ENCODE assay signal across 15 mouse cellular contexts in the genomic region with DNA sequence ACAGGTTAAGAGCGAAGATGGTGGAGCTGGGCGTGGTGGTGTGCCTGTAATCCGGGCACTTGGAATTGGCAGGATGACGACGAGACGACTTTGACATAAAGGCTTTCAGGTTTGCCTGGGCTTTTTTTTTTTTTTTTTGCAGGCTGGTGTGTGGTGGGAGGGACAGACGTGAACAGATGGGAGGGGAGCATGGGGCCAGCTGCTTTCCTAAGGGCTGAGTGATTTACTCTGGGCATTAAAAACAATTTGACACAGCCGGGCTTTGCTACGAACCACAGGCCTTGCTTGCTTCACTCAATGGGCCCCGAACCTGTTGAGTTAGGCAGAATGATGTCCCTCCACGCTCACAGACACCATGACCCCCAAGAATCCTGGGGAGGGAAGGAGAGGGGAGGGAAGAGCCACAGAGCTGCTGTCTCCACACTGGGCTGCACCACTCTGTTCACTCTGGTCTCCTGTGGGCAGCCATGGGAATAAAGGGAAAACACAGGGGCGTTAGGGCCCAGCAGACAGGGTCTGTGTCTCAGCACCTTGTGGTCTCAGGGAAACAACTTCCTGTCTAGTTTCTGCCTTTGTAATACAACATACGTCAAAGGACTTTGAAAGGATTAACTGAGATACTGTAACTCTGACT. TPM values are rescaled to one million over a fixed set of nuclear protein-coding genes. Genes with fewer than 3 reads are reported as not detected.
DNase-seq lines count a peak whose midpoint lies in the region; ATAC-seq and TF ChIP-seq lines count a peak whose summit lies in the region.
"Had no signal": no experiment of that assay in that cellular context is flagged by ENCODE, and none has a peak within 500 bp of the region (broad histone marks: within the 10 kb centered on the region; RNA-seq: fewer than 3 reads in every experiment).

No protein-coding gene starts in this region.

- no peaks in the 10 kb centered on the region for H3K36me3 ChIP-seq in intestine, embryonic 16.5 days (ENCODE audit: control insufficient read depth, insufficient read depth, low read length)
- H3K36me3 ChIP-seq in intestine, postnatal 0 days (ENCODE audit: control insufficient read depth, insufficient read depth): no peaks in the 10 kb centered on the region
- H3K36me3 ChIP-seq in embryonic facial prominence, embryonic 14.5 days (ENCODE audit: control insufficient read depth, insufficient read depth, low read length): no peaks in the 10 kb centered on the region
- H3K36me3 ChIP-seq in hindbrain, embryonic 13.5 days: no peaks in the 10 kb centered on the region
- H3K36me3 ChIP-seq in midbrain, embryonic 15.5 days (replicated peaks): no peaks in the 10 kb centered on the region
- H3K36me3 ChIP-seq: limb, embryonic 15.5 days; lung, embryonic 15.5 days had no signal

- no peak overlapping the region for H3K4me2 ChIP-seq in intestine, embryonic 16.5 days (ENCODE audit: low read depth, low read length)
- no peak overlapping the region for H3K4me2 ChIP-seq in intestine, postnatal 0 days (replicated peaks; ENCODE audit: low read depth)
- H3K4me2 ChIP-seq in embryonic facial prominence, embryonic 14.5 days (ENCODE audit: low read depth, low read length): no peak overlapping the region
- H3K4me2 ChIP-seq in hindbrain, embryonic 13.5 days: no peak overlapping the region
- no peak overlapping the region for H3K4me2 ChIP-seq in midbrain, embryonic 15.5 days
- H3K4me2 ChIP-seq: limb, embryonic 15.5 days; lung, embryonic 15.5 days had no signal

- WGBS in intestine, embryonic 16.5 days: 52% methylated on average over 13 of the region's 13 CpGs
- 64% methylated on average over 13 of the region's 13 CpGs for WGBS in intestine, postnatal 0 days
- WGBS in embryonic facial prominence, embryonic 14.5 days: 43% methylated on average over 13 of the region's 13 CpGs
- 33% methylated on average over 13 of the region's 13 CpGs for WGBS in hindbrain, embryonic 13.5 days
- 36% methylated on average over 13 of the region's 13 CpGs for WGBS in midbrain, embryonic 15.5 days

- no peaks in the 10 kb centered on the region for H3K9me3 ChIP-seq in intestine, embryonic 16.5 days (ENCODE audit: control insufficient read depth, low read length)
- no peaks in the 10 kb centered on the region for H3K9me3 ChIP-seq in intestine, postnatal 0 days (ENCODE audit: control insufficient read depth)
- H3K9me3 ChIP-seq in embryonic facial prominence, embryonic 14.5 days (ENCODE audit: control insufficient read depth, low read length): no peaks in the 10 kb centered on the region
- no peaks in the 10 kb centered on the region for H3K9me3 ChIP-seq in hindbrain, embryonic 13.5 days
- no peaks in the 10 kb centered on the region for H3K9me3 ChIP-seq in midbrain, embryonic 15.5 days
- H3K9me3 ChIP-seq: limb, embryonic 15.5 days; lung, embryonic 15.5 days had no signal

- H3K27me3 ChIP-seq in intestine, embryonic 16.5 days (replicated peaks; ENCODE audit: control insufficient read depth, insufficient read depth, low read length): no peaks in the 10 kb centered on the region
- H3K27me3 ChIP-seq in intestine, postnatal 0 days (replicated peaks; ENCODE audit: control insufficient read depth, insufficient read depth, low read length): no peaks in the 10 kb centered on the region
- no peaks in the 10 kb centered on the region; the same call in 1 of the 2 replicates for H3K27me3 ChIP-seq in embryonic facial prominence, embryonic 14.5 days (replicated peaks; ENCODE audit: control insufficient read depth, insufficient read depth, low read length)
- H3K27me3 ChIP-seq in hindbrain, embryonic 13.5 days: peaks cover 9% of the 10 kb centered on the region; the same call in 1 of the 2 replicates
- no peaks in the 10 kb centered on the region for H3K27me3 ChIP-seq in midbrain, embryonic 15.5 days (replicated peaks)
- H3K27me3 ChIP-seq: CH12.LX; limb, embryonic 15.5 days; lung, embryonic 15.5 days had no signal

- no peak for ATAC-seq in intestine, embryonic 16.5 days
- ATAC-seq in intestine, postnatal 0 days: no peak
- no peak; the same call in 1 of the 2 replicates for ATAC-seq in embryonic facial prominence, embryonic 14.5 days (ENCODE audit: low read depth)
- 0 out of 2 replicates have a peak, but pooled peaks have one; percentile 26 for ATAC-seq in hindbrain, embryonic 13.5 days (ENCODE audit: low FRiP score)
- 0 out of 2 replicates have a peak, but pooled peaks have one; percentile 24 for ATAC-seq in midbrain, embryonic 15.5 days (replicated peaks)

- no peak for TF ChIP-seq CTCF in intestine, postnatal 0 days (IDR thresholded peaks at IDR 0.05; ENCODE audit: low read depth)

- peaks cover 18% of the 10 kb centered on the region for H3K4me1 ChIP-seq in intestine, embryonic 16.5 days (ENCODE audit: control insufficient read depth, insufficient read depth, low read length)
- H3K4me1 ChIP-seq in intestine, postnatal 0 days (replicated peaks; ENCODE audit: control insufficient read depth, insufficient read depth, low read length): no peaks in the 10 kb centered on the region
- H3K4me1 ChIP-seq in embryonic facial prominence, embryonic 14.5 days (ENCODE audit: control insufficient read depth, insufficient read depth, low read length): 0 out of 2 replicates have a peak, but pooled peaks cover 11% of the 10 kb centered on the region
- H3K4me1 ChIP-seq in hindbrain, embryonic 13.5 days (replicated peaks): peaks cover 41% of the 10 kb centered on the region
- peaks cover 27% of the 10 kb centered on the region for H3K4me1 ChIP-seq in midbrain, embryonic 15.5 days
- H3K4me1 ChIP-seq: lung, embryonic 15.5 days had no signal

- H3K4me3 ChIP-seq in intestine, embryonic 16.5 days (ENCODE audit: low read length): no peak overlapping the region
- H3K4me3 ChIP-seq in intestine, postnatal 0 days (ENCODE audit: low read depth, low read length): no peak overlapping the region
- no peak overlapping the region for H3K4me3 ChIP-seq in embryonic facial prominence, embryonic 14.5 days (ENCODE audit: low read depth, low read length)
- H3K4me3 ChIP-seq in hindbrain, embryonic 13.5 days: no peak overlapping the region
- no peak overlapping the region for H3K4me3 ChIP-seq in midbrain, embryonic 15.5 days
- H3K4me3 ChIP-seq: limb, embryonic 15.5 days; lung, embryonic 15.5 days had no signal

- peak overlapping the region; percentile 59 for H3K27ac ChIP-seq in intestine, embryonic 16.5 days (ENCODE audit: low read length)
- no peak overlapping the region for H3K27ac ChIP-seq in intestine, postnatal 0 days (ENCODE audit: low read depth, low read length)
- H3K27ac ChIP-seq in embryonic facial prominence, embryonic 14.5 days (replicated peaks; ENCODE audit: low read depth, low read length): no peak overlapping the region; the same call in 1 of the 2 replicates
- H3K27ac ChIP-seq in hindbrain, embryonic 13.5 days: no peak overlapping the region
- 0 out of 2 replicates have a peak overlapping the region, but pooled peaks have one; percentile 29 for H3K27ac ChIP-seq in midbrain, embryonic 15.5 days
- H3K27ac ChIP-seq: kidney, postnatal 0 days; limb, embryonic 15.5 days; lung, embryonic 15.5 days had no signal

- 0 out of 2 replicates have a peak overlapping the region, but pooled peaks have one; percentile 33 for H3K9ac ChIP-seq in intestine, embryonic 16.5 days (ENCODE audit: low read depth, low read length)
- H3K9ac ChIP-seq in intestine, postnatal 0 days (ENCODE audit: low read depth, low read length): no peak overlapping the region
- no peak overlapping the region for H3K9ac ChIP-seq in embryonic facial prominence, embryonic 14.5 days (ENCODE audit: low read depth, low read length)
- H3K9ac ChIP-seq in hindbrain, embryonic 13.5 days: no peak overlapping the region
- H3K9ac ChIP-seq in midbrain, embryonic 15.5 days: no peak overlapping the region
- H3K9ac ChIP-seq: limb, embryonic 15.5 days; lung, embryonic 15.5 days had no signal

- DNase-seq in embryonic facial prominence, embryonic 14.5 days (ENCODE audit: low spot score): peak; percentile 57
- no peak for DNase-seq in frontal cortex, postnatal 36 days (ENCODE audit: low spot score in 2 of 2)
- no peak for DNase-seq in frontal cortex, adult 2 months (ENCODE audit: extremely low spot score in 1 of 2, low spot score in 1 of 2)
- DNase-seq: cerebellum, adult 9-10 months; gastrocnemius, postnatal 25 days; right cerebral cortex, postnatal 4 days had no signal

RNA-seq across cellular contexts. Expression of a gene that starts 30.3 kb away (rescaled TPM):
- polyA plus RNA-seq in intestine, embryonic 16.5 days (2015; fragmentation: Nextera tagmentation; extraction: Ambion mirVana): not detected in 2 replicates
- polyA plus RNA-seq in intestine, postnatal 0 days (2015; fragmentation: Nextera tagmentation; extraction: Ambion mirVana): not detected in 2 replicates
- polyA plus RNA-seq in embryonic facial prominence, embryonic 14.5 days (2014; fragmentation: Nextera tagmentation; extraction: Ambion mirVana): 0.11 TPM in 1 of 2 replicates, not detected in the other
- 0.06 TPM in 1 of 2 replicates, not detected in the other for polyA plus RNA-seq in hindbrain, embryonic 13.5 days (2015; fragmentation: Nextera tagmentation; extraction: Ambion mirVana)
- not detected in 2 replicates for polyA plus RNA-seq in midbrain, embryonic 15.5 days (2015; fragmentation: Nextera tagmentation; extraction: Ambion mirVana)
- polyA plus RNA-seq in frontal cortex, adult 2 months (2012; rRNA removed): 0.06 TPM in 1 of 2 replicates, not detected in the other
- polyA plus RNA-seq: heart, embryonic 14.5 days; limb, embryonic 15.5 days; lung, embryonic 15.5 days had no signal

RNA-seq across cellular contexts. Expression of a gene that starts 51.2 kb away (rescaled TPM):
- 449 TPM in 2 replicates for polyA plus RNA-seq in intestine, embryonic 16.5 days (2015; fragmentation: Nextera tagmentation; extraction: Ambion mirVana)
- polyA plus RNA-seq in intestine, postnatal 0 days (2015; fragmentation: Nextera tagmentation; extraction: Ambion mirVana): 560 and 584 TPM in 2 replicates
- polyA plus RNA-seq in embryonic facial prominence, embryonic 14.5 days (2014; fragmentation: Nextera tagmentation; extraction: Ambion mirVana): 464 and 480 TPM in 2 replicates
- polyA plus RNA-seq in hindbrain, embryonic 13.5 days (2015; fragmentation: Nextera tagmentation; extraction: Ambion mirVana): 410 and 431 TPM in 2 replicates
- polyA plus RNA-seq in midbrain, embryonic 15.5 days (2015; fragmentation: Nextera tagmentation; extraction: Ambion mirVana): 346 TPM in 2 replicates
- polyA plus RNA-seq in frontal cortex, adult 2 months (2012; rRNA removed): 224 and 231 TPM in 2 replicates

RNA-seq across cellular contexts. Expression of a gene that starts 51.9 kb away (rescaled TPM):
- polyA plus RNA-seq in intestine, embryonic 16.5 days (2015; fragmentation: Nextera tagmentation; extraction: Ambion mirVana): 17.6 and 19.4 TPM in 2 replicates
- polyA plus RNA-seq in intestine, postnatal 0 days (2015; fragmentation: Nextera tagmentation; extraction: Ambion mirVana): 16.6 and 17.7 TPM in 2 replicates
- polyA plus RNA-seq in embryonic facial prominence, embryonic 14.5 days (2014; fragmentation: Nextera tagmentation; extraction: Ambion mirVana): 36.8 and 41.4 TPM in 2 replicates
- 25.2 and 26.1 TPM in 2 replicates for polyA plus RNA-seq in hindbrain, embryonic 13.5 days (2015; fragmentation: Nextera tagmentation; extraction: Ambion mirVana)
- 17.2 and 24.3 TPM in 2 replicates for polyA plus RNA-seq in midbrain, embryonic 15.5 days (2015; fragmentation: Nextera tagmentation; extraction: Ambion mirVana)
- 7.2 and 8.1 TPM in 2 replicates for polyA plus RNA-seq in frontal cortex, adult 2 months (2012; rRNA removed)

Comparison
In these comparisons a context has a peak if more than half of its experiments do, and no peak if none do; other contexts are left out.
1. H3K27ac ChIP-seq: peak in intestine, embryonic 16.5 days (single experiment) and midbrain, embryonic 15.5 days (single experiment); none in intestine, postnatal 0 days (single experiment), embryonic facial prominence, embryonic 14.5 days (single experiment) and hindbrain, embryonic 13.5 days (single experiment).
2. ATAC-seq: peak in hindbrain, embryonic 13.5 days (single experiment) and midbrain, embryonic 15.5 days (single experiment); none in intestine, embryonic 16.5 days (single experiment), intestine, postnatal 0 days (single experiment) and embryonic facial prominence, embryonic 14.5 days (single experiment).